Comparison of ENCODE assay signal across 13 mouse cellular contexts in the genomic region with DNA sequence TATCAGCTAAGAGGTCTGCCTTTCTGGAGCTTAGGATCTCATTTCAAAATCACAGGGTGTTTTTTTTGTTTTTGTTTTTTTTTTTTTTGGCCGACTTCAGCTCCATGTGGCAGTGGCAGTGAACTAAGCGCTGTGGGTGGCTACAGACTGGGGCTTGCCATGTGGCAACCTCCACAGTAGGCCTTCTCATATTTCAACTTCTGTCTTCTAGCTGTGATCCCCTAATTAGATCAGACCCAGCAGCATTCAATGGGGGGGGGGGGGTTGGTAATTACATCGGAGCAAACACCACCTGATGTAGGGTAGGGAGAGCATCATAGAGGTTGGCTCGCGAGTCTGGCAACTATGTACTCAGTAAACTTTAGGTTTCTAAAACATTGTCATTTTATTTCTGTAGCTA.
DNase-seq lines count a peak whose midpoint lies in the region; ATAC-seq lines count a peak whose summit lies in the region.
"Had no signal": no experiment of that assay in that cellular context is flagged by ENCODE, and none has a peak within 500 bp of the region (broad histone marks: within the 10 kb centered on the region; RNA-seq: fewer than 3 reads in every experiment).

No protein-coding gene starts in this region.

- H3K27ac ChIP-seq in embryonic facial prominence, embryonic 13.5 days: no peak overlapping the region
- no peak overlapping the region for H3K27ac ChIP-seq in limb, embryonic 12.5 days
- H3K27ac ChIP-seq: kidney, embryonic 15.5 days; macrophage; neural tube, embryonic 15.5 days had no signal

- peak; percentile 79 for ATAC-seq in embryonic facial prominence, embryonic 13.5 days (ENCODE audit: insufficient number of reproducible peaks, insufficient read depth, low FRiP score, low TSS enrichment, low read depth)
- ATAC-seq in limb, embryonic 12.5 days (ENCODE audit: insufficient number of reproducible peaks, insufficient read depth, low FRiP score, low TSS enrichment, low read depth): peak; percentile 85; the same call in 1 of the 2 replicates

- H3K4me2 ChIP-seq in embryonic facial prominence, embryonic 13.5 days: no peak overlapping the region
- no peak overlapping the region for H3K4me2 ChIP-seq in limb, embryonic 12.5 days
- H3K4me2 ChIP-seq: kidney, embryonic 15.5 days; neural tube, embryonic 15.5 days had no signal

- 32% methylated on average over 5 of the region's 5 CpGs for WGBS in embryonic facial prominence, embryonic 13.5 days
- 20% methylated on average over 5 of the region's 5 CpGs for WGBS in limb, embryonic 12.5 days

- H3K4me3 ChIP-seq in embryonic facial prominence, embryonic 13.5 days: no peak overlapping the region
- H3K4me3 ChIP-seq in limb, embryonic 12.5 days (replicated peaks): no peak overlapping the region
- H3K4me3 ChIP-seq: kidney, embryonic 15.5 days; neural tube, embryonic 15.5 days had no signal

- H3K9me3 ChIP-seq in embryonic facial prominence, embryonic 13.5 days: no peaks in the 10 kb centered on the region
- H3K9me3 ChIP-seq in limb, embryonic 12.5 days: no peaks in the 10 kb centered on the region
- H3K9me3 ChIP-seq: kidney, embryonic 15.5 days; neural tube, embryonic 15.5 days had no signal

- DNase-seq in left cerebral cortex, postnatal 4 days: peak; percentile 74
- no peak for DNase-seq in left cerebral cortex, adult 18-20 months (ENCODE audit: low spot score in 2 of 2)
- peak; percentile 87 for DNase-seq in cerebellum, adult 9-10 months
- no peak for DNase-seq in c-Kit-positive CD71-positive TER-119-positive erythroid progenitor cells, embryonic 14.5 days (ENCODE audit: low spot score)
- DNase-seq in testis, postnatal 14 days (ENCODE audit: low spot score): no peak
- DNase-seq: adrenal gland, postnatal 25 days; heart, postnatal 4 days; right cerebral cortex, postnatal 25 days had no signal

- no peaks in the 10 kb centered on the region for H3K36me3 ChIP-seq in embryonic facial prominence, embryonic 13.5 days
- no peaks in the 10 kb centered on the region for H3K36me3 ChIP-seq in limb, embryonic 12.5 days
- H3K36me3 ChIP-seq: kidney, embryonic 15.5 days; neural tube, embryonic 15.5 days had no signal

- H3K27me3 ChIP-seq in embryonic facial prominence, embryonic 13.5 days: no peaks in the 10 kb centered on the region
- H3K27me3 ChIP-seq in limb, embryonic 12.5 days: no peaks in the 10 kb centered on the region
- H3K27me3 ChIP-seq: kidney, embryonic 15.5 days; neural tube, embryonic 15.5 days had no signal

- H3K4me1 ChIP-seq in embryonic facial prominence, embryonic 13.5 days: no peaks in the 10 kb centered on the region
- peaks cover 16% of the 10 kb centered on the region; the same call in 1 of the 2 replicates for H3K4me1 ChIP-seq in limb, embryonic 12.5 days (replicated peaks)
- H3K4me1 ChIP-seq: kidney, embryonic 15.5 days; neural tube, embryonic 15.5 days had no signal

- intact Hi-C loops in left cerebral cortex, postnatal 4 days (cut with DNase I): no loop called here

- no peak overlapping the region for H3K9ac ChIP-seq in embryonic facial prominence, embryonic 13.5 days
- no peak overlapping the region for H3K9ac ChIP-seq in limb, embryonic 12.5 days (replicated peaks)
- H3K9ac ChIP-seq: kidney, embryonic 15.5 days; neural tube, embryonic 15.5 days had no signal

Comparison
In these comparisons a context has a peak if more than half of its experiments do, and no peak if none do; other contexts are left out.
1. DNase-seq: peak in left cerebral cortex, postnatal 4 days (single experiment) and cerebellum, adult 9-10 months (single experiment); none in left cerebral cortex, adult 18-20 months (0 of 2), c-Kit-positive CD71-positive TER-119-positive erythroid progenitor cells, embryonic 14.5 days (single experiment) and testis, postnatal 14 days (single experiment).